Mouse (Mus musculus) gonadal fat pad, adult 2 months (tissue): ENCODE results near the gene Renbp. TPM values are rescaled to one million over a fixed set of nuclear protein-coding genes. Genes with fewer than 3 reads are reported as not detected.

Experiments
- DNase-seq: peaks from one replicate; pipeline ENCODE4 v3.0.0-alpha.2; 2012; ENCODE audit warnings: low read depth
- polyA plus RNA-seq: library from polyadenylated mRNA; depleted of rRNA; stranded (reverse); fragments of >200 nt; gene quantifications from 2 replicates; pipeline ENCODE4 v1.2.3, GENCODE M21; 2012; rRNA removed

Gene Renbp
- polyA plus RNA-seq, 1 experiment, result 33.3 TPM

DNA sequence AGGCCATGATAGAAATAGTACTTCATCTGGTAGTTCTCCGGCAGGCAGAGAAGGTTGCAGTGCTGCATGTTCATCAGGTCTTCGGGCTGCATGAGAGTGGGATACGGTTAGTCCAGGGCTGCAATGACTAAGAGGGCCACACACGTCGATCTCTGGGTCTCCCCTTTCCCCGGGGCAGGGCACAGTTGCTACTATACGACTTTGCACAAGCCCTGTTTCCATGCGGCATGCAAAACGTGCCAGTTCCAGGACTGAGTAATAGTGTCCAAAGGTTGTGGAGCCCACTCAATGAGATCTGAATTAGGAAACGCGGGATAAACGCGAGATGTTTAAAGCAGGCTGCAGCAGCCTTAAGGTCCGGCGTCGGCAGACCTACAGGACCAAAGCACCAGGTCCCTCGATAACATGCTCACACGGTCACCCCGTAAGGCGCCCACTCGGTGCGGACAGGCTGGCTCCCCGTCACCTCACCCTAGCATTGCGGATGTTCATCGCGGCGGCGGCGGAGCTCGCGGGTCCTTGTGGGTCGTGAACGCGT is 9.3 kb downstream of the Renbp start:
- DNase-seq, result no peak

DNA sequence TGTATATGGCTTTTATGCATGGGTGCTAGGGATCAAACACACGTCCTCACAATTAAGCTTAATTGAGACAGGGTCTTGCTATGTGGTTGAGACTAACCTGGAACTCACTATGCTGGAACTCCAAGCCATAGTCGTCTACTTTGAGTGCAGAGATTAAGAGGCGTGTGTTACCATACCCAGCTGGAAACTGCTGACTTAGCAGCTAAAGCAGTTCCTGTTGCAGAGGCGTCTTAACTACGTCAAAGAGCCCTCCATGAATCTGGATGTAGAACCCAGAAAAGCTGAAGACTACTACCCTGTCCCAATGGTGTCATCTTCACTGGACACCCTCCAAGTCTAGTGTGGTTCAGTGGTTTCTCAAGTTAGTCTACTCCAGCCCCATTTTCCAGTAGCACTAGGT is 12.0 kb downstream of the Renbp start:
- no peak for DNase-seq

DNA sequence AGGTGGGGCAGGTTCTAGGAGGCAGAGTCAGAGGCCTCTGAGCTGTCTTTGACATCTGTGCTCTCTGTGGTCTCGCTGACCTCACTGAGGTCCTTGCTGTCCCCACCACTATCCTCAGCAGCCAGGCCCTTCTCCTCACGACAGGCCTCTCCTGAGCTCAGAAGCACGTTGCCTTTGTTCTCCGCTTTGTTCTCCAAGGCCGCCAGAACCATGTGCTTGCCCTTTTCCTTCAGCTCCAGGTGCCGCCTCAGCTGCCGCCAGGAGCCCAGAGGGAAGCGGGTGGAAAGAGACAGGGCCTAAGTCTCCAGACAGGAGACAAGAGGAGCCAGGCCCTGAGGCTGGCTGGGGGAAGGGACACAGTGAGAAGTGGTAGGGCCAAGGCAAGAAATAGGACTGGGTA is 13.7 kb downstream of the Renbp start:
- DNase-seq, result no peak

GRCm38 (mm10) chrX:73914827-73915703 is 15.6 kb downstream of the Renbp start:
- peak; percentile 58 for DNase-seq

GRCm38 (mm10) chrX:73911588-73911987 is 19.1 kb downstream of the Renbp start:
- DNase-seq, result no peak

GRCm38 (mm10) chrX:73911156-73911555 is 19.5 kb downstream of the Renbp start:
- DNase-seq, result no peak

GRCm38 (mm10) chrX:73910451-73910850 is 20.2 kb downstream of the Renbp start:
- no peak for DNase-seq

GRCm38 (mm10) chrX:73910049-73910448 is 20.6 kb downstream of the Renbp start:
- no peak for DNase-seq

DNA sequence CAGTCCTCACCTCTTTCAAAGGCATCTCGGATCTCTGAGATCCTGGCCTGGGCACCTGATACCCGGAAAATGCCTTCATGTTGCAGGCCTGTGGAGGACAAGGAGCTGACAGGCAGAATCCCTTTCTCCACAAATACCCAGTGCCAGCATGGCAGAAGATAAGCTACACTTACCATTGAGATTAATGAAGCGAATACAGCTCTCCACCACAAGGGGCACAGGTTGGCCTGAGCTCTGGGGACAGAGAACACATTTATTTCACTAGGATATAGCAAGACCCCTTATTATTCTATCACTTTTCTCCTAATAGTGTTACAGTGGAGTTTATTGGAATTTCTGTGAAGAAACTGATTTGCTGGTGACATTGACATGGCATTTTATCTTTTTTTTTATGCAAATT is 32.7 kb downstream of the Renbp start:
- DNase-seq, result no peak

DNA sequence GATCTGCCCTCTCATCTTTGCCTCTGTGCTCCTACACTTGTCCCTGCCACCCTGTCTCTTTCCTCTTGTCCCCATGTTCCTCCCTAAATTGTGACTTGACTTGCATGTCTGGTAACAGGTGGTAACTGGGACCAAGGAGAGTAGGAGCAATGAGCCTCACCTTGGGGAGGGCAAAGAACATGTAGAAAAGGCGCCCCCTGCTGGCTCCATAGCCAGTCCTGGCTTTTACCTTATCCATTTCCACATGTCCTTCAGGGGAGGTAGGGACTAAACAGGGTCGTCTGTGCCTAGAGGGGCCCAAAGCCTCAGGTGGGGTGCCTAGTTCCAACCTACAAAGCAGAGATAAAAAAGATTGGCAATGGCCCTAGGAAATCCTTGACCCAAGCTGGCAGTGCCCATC is 34.9 kb downstream of the Renbp start, which contains the start of gene L1cam:
Gene L1cam, minus strand, starts transcription at position 387 of the 400 bp plus-strand sequence.
- DNase-seq, result no peak

GRCm38 (mm10) chrX:73892833-73893232 is 37.8 kb downstream of the Renbp start:
- no peak for DNase-seq

DNA sequence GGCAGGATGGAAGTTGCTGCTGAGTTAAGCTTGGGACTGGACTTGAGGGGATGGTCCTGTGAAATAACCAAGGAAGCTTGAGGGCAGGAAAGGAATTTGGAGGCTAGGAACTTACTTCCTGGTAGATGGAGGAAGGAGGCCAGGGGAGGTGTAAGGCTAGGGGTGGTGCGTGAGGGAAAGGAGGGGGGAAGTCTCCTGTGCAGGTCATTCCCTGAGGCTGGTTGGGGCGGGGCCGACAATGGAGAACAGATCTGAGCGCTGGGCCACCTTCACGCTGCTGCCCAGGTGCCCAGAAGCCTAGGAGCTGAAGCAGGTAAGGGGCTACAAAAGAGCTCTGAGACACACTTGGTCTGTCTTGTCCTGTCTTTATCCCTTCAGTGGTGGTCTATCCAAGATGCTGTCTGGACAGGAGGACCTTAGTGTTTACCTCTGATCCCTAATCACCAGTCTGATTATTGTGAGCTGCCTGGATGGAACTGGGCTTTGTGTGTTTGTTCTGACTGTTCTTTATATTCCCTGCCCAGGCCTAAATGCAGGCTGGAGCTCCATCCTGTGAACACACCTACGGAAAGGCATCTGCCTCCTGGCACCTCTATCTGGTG is 39.0 kb downstream of the Renbp start, which contains the start of gene Avpr2:
Gene Avpr2, plus strand, starts transcription at position 552 of the 602 bp plus-strand sequence.
- no peak for DNase-seq

GRCm38 (mm10) chrX:73881463-73881862 is 49.2 kb downstream of the Renbp start:
- DNase-seq, result no peak

GRCm38 (mm10) chrX:73881036-73881427 is 49.6 kb downstream of the Renbp start:
- no peak for DNase-seq

DNA sequence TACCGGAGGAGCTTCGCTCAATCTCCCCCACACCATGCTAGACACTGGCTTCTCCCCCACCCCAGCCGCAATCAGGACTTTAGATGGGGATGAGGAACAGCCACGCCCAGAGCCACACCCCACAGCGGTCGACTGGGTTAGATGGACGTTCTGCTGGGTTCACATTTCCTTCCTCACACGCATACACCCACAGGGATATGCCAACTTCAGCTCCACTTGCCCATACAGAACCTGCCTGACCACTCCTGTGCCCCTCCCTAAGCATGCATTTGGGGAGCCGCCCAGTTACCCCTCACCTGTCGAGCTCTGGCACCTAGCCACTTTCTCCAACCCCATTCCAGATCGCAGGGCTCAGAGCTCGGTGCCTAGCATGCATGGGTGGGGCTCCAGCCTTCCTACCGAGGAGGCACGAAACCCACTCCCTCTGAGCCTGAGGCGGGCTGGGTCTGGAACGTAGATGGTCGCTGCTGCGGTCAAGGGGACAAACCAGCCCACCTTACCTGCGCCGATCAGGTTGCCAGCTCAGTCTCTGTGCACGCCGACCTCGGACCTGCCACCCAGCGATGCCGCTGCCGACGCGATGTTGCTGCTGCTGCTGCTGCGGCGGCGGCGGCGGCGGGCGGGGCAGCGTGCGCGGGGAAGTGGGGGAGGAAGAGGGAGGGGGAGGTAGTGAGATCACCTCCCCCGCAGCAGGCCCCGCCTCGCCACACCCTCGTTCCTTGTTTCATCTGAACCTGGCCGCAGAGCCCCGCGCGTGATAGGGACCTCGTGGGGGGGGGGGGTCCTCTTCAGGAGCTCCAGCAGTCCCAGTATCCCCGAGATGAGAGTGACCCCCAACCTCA is 50.2 kb downstream of the Renbp start:
- DNase-seq, result no peak

DNA sequence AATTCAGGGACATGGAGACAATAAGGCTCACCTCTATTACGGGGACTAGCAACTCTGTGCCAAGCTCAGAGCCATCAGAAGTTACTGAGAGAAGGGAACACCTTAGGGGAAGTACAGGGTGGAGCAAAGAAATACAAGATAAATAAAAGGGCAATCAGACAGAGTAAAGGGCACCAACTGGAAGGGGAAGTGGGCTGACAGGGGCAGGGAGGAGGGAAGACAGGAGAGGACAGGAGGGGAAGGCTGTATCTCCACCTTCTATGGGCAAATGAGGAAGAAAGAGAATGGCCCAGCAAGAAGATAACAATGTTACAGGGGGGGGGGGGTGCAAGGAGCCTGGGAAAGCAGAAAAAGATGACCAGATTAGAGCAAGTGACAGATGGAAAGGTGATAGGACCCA is 53.6 kb downstream of the Renbp start:
- DNase-seq, result no peak

DNA sequence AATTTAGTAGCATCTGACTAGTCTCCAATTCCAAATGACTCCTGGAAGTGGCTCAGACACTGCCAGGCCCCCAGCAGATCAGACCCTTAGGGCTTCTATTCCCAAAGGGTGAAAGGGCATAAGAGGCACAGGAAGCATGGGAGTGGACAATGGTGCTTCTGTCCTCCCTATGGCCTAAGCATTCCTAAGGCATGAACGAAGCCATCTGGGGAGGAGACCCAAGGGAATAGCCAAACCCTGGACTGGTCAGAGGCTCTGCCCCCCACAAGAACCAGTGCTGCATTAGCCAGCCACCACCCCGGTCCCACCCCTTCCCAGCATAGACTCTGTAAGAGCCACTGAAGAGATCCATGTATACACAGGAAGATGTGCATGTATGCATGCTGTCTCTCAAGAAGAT is 54.8 kb downstream of the Renbp start:
- no peak for DNase-seq

Other genes starting within 250 kb of the Renbp start
- gene Bcap31, start 214.7 kb downstream of the Renbp start, polyA plus RNA-seq, result 101 and 136 TPM in 2 replicates
- 20.6 and 21.6 TPM in 2 replicates for gene Abcd1, start 214.3 kb downstream of the Renbp start, polyA plus RNA-seq
- 0.88 and 1.6 TPM in 2 replicates for gene Plxnb3, start 173.8 kb downstream of the Renbp start, polyA plus RNA-seq
- 3.8 and 4.6 TPM in 2 replicates for gene Srpk3, start 156.4 kb downstream of the Renbp start, polyA plus RNA-seq
- 303 and 377 TPM in 2 replicates for gene Idh3g, start 144.0 kb downstream of the Renbp start, polyA plus RNA-seq
- gene Ssr4, start 143.8 kb downstream of the Renbp start, polyA plus RNA-seq, result 419 and 485 TPM in 2 replicates
- gene Pdzd4, start 105.9 kb downstream of the Renbp start, polyA plus RNA-seq, result 1.7 and 2.2 TPM in 2 replicates
- not detected in 2 replicates for gene Avpr2, start 38.7 kb downstream of the Renbp start, polyA plus RNA-seq
- gene L1cam, start 34.7 kb downstream of the Renbp start, polyA plus RNA-seq, result 1.6 and 1.9 TPM in 2 replicates
- gene Arhgap4, start 9.0 kb downstream of the Renbp start, polyA plus RNA-seq, result 9.2 TPM in 2 replicates
- 63.3 and 74.8 TPM in 2 replicates for gene Naa10, start 8.9 kb downstream of the Renbp start, polyA plus RNA-seq
- gene Hcfc1, start 35.5 kb upstream of the Renbp start, polyA plus RNA-seq, result 36.2 and 66.9 TPM in 2 replicates
- 230 and 236 TPM in 2 replicates for gene Irak1, start 93.1 kb upstream of the Renbp start, polyA plus RNA-seq
- 1.7 TPM in 2 replicates for gene Opn1mw, start 196.6 kb upstream of the Renbp start, polyA plus RNA-seq
- gene Mecp2, start 204.5 kb upstream of the Renbp start, polyA plus RNA-seq, result 7.8 and 16.5 TPM in 2 replicates
- not detected in 2 replicates for gene Tex28, start 237.0 kb upstream of the Renbp start, polyA plus RNA-seq
- not detected in 2 replicates for gene Tktl1, start 246.4 kb upstream of the Renbp start, polyA plus RNA-seq